Comparison of ENCODE assay signal across 16 mouse cellular contexts in the genomic region with DNA sequence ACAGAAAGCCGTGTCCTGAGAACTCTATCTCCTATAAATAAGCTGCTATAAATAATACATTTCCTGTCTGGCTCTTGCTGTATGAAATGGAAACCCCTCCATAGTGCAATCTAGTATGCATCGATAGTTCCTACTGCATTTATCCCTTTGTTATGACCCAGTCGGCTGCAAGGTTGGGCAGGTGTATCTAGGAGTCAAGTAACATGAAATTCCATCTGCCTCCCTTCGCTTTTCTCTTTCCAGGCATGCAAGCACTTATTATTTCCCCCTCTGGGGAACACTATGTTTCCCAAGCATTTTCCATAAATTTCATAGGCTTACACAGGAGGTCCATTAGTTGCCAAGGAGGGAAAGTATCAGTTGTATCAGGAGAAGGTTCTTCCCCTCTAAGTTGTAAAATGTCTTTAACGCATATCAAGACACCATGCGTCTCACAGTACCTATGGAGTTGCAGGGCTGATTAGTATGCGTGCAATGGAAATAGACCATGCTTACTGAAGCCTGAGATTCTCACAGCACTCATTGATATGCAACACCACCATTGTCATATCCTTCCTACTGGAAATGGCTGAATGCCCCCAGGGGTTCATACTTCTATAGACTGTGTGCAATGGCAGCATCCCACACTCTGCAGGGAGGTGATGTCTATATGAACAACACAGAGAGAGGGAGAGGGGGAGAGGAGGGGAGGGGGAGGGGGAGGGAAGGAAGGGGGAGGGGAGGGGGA. TPM values are rescaled to one million over a fixed set of nuclear protein-coding genes. Genes with fewer than 3 reads are reported as not detected.
DNase-seq lines count a peak whose midpoint lies in the region; ATAC-seq and TF ChIP-seq lines count a peak whose summit lies in the region.
"Had no signal": no experiment of that assay in that cellular context is flagged by ENCODE, and none has a peak within 500 bp of the region (broad histone marks: within the 10 kb centered on the region; RNA-seq: fewer than 3 reads in every experiment).

No protein-coding gene starts in this region.

- peaks cover 6% of the 10 kb centered on the region for H3K4me1 ChIP-seq in hindbrain, embryonic 10.5 days (replicated peaks)
- H3K4me1 ChIP-seq in hindbrain, postnatal 0 days (ENCODE audit: insufficient read depth, low read length): no peaks in the 10 kb centered on the region
- no peaks in the 10 kb centered on the region for H3K4me1 ChIP-seq in hindbrain, embryonic 11.5 days (replicated peaks; ENCODE audit: control insufficient read depth, insufficient read depth, low read length)
- H3K4me1 ChIP-seq in midbrain, embryonic 14.5 days (ENCODE audit: control insufficient read depth, insufficient read depth, low read length): no peaks in the 10 kb centered on the region
- H3K4me1 ChIP-seq: stomach, embryonic 15.5 days had no signal

- H3K4me3 ChIP-seq in hindbrain, embryonic 10.5 days: no peak overlapping the region
- no peak overlapping the region for H3K4me3 ChIP-seq in hindbrain, postnatal 0 days (ENCODE audit: low read length)
- no peak overlapping the region for H3K4me3 ChIP-seq in hindbrain, embryonic 11.5 days (ENCODE audit: low read depth, low read length)
- no peak overlapping the region for H3K4me3 ChIP-seq in midbrain, embryonic 14.5 days (replicated peaks; ENCODE audit: low read depth, low read length)
- H3K4me3 ChIP-seq: stomach, embryonic 15.5 days had no signal

- no peak overlapping the region for H3K4me2 ChIP-seq in hindbrain, postnatal 0 days (ENCODE audit: low read depth, low read length)
- H3K4me2 ChIP-seq in hindbrain, embryonic 11.5 days (replicated peaks; ENCODE audit: low read depth, low read length): no peak overlapping the region
- no peak overlapping the region for H3K4me2 ChIP-seq in midbrain, embryonic 14.5 days (ENCODE audit: low read length)
- H3K4me2 ChIP-seq: stomach, embryonic 15.5 days had no signal

- no peaks in the 10 kb centered on the region for H3K27me3 ChIP-seq in hindbrain, embryonic 10.5 days (ENCODE audit: insufficient read depth, poor library complexity, severe bottlenecking)
- no peaks in the 10 kb centered on the region for H3K27me3 ChIP-seq in hindbrain, postnatal 0 days (ENCODE audit: insufficient read depth, low read length)
- H3K27me3 ChIP-seq in hindbrain, embryonic 11.5 days (ENCODE audit: control insufficient read depth, insufficient read depth, low read length): no peaks in the 10 kb centered on the region
- no peaks in the 10 kb centered on the region for H3K27me3 ChIP-seq in midbrain, embryonic 14.5 days (ENCODE audit: control insufficient read depth, insufficient read depth, low read length)
- H3K27me3 ChIP-seq: stomach, embryonic 15.5 days had no signal

- peak; percentile 12 for DNase-seq in hindbrain, embryonic 10.5 days (ENCODE audit: low spot score)
- DNase-seq in hindbrain, postnatal 0 days (ENCODE audit: low spot score): no peak
- DNase-seq in ES-CJ7 (ENCODE audit: low read depth, low spot score) (peak; percentile 7), MN1 (ENCODE audit: low spot score) (no peak)
- peak; percentile 19 for DNase-seq in hindbrain, embryonic 11.5 days (ENCODE audit: low spot score)
- peak; percentile 45 for DNase-seq in midbrain, embryonic 14.5 days
- no peak for DNase-seq in right cerebral cortex, adult 18-20 months
- DNase-seq in gastrocnemius, postnatal 25 days: no peak
- DNase-seq: cerebellum, adult 2 months; heart, postnatal 10 days; lung, postnatal 36 days; thymus, postnatal 4 days had no signal

- no peaks in the 10 kb centered on the region for H3K9me3 ChIP-seq in hindbrain, embryonic 10.5 days
- no peaks in the 10 kb centered on the region for H3K9me3 ChIP-seq in hindbrain, postnatal 0 days (ENCODE audit: low read length)
- no peaks in the 10 kb centered on the region for H3K9me3 ChIP-seq in hindbrain, embryonic 11.5 days (ENCODE audit: control insufficient read depth, low read length)
- H3K9me3 ChIP-seq in midbrain, embryonic 14.5 days (ENCODE audit: control insufficient read depth, low read length): no peaks in the 10 kb centered on the region
- H3K9me3 ChIP-seq: stomach, embryonic 15.5 days had no signal

- H3K9ac ChIP-seq in hindbrain, postnatal 0 days (replicated peaks; ENCODE audit: low read length): no peak overlapping the region
- H3K9ac ChIP-seq in hindbrain, embryonic 11.5 days (ENCODE audit: low read depth, low read length): no peak overlapping the region
- H3K9ac ChIP-seq in midbrain, embryonic 14.5 days (replicated peaks; ENCODE audit: low read length): no peak overlapping the region
- H3K9ac ChIP-seq: liver, embryonic 14.5 days; stomach, embryonic 15.5 days had no signal

- no peaks in the 10 kb centered on the region for H3K36me3 ChIP-seq in hindbrain, embryonic 10.5 days
- H3K36me3 ChIP-seq in hindbrain, postnatal 0 days (ENCODE audit: insufficient read depth, low read length): no peaks in the 10 kb centered on the region
- H3K36me3 ChIP-seq in hindbrain, embryonic 11.5 days (ENCODE audit: control insufficient read depth, insufficient read depth, low read length): no peaks in the 10 kb centered on the region
- H3K36me3 ChIP-seq in midbrain, embryonic 14.5 days (ENCODE audit: control insufficient read depth, insufficient read depth, low read length): no peaks in the 10 kb centered on the region
- H3K36me3 ChIP-seq: stomach, embryonic 15.5 days had no signal

- 75% methylated on average over 7 of the region's 7 CpGs for WGBS in hindbrain, embryonic 10.5 days
- WGBS in hindbrain, postnatal 0 days: 54% methylated on average over 7 of the region's 7 CpGs
- 70% methylated on average over 7 of the region's 7 CpGs for WGBS in hindbrain, embryonic 11.5 days
- WGBS in midbrain, embryonic 14.5 days: 65% methylated on average over 7 of the region's 7 CpGs

- ATAC-seq in hindbrain, postnatal 0 days: no peak
- peak; percentile 96 for ATAC-seq in hindbrain, embryonic 11.5 days (ENCODE audit: low FRiP score)
- peak; percentile 63 for ATAC-seq in midbrain, embryonic 14.5 days (ENCODE audit: low FRiP score, low TSS enrichment)
- ATAC-seq: intestine, postnatal 0 days had no signal

- TF ChIP-seq CTCF in hindbrain, postnatal 0 days (IDR thresholded peaks at IDR 0.05; ENCODE audit: low read depth): no peak

- no peak overlapping the region for H3K27ac ChIP-seq in hindbrain, embryonic 10.5 days
- H3K27ac ChIP-seq in hindbrain, postnatal 0 days: no peak overlapping the region
- no peak overlapping the region for H3K27ac ChIP-seq in hindbrain, embryonic 11.5 days (ENCODE audit: low read depth, low read length)
- H3K27ac ChIP-seq in midbrain, embryonic 14.5 days (replicated peaks; ENCODE audit: low read depth, low read length): no peak overlapping the region
- H3K27ac ChIP-seq: liver, embryonic 14.5 days; stomach, embryonic 15.5 days had no signal

RNA-seq across cellular contexts. Expression of a gene that starts 26.9 kb away (rescaled TPM):
- not detected in 2 replicates for polyA plus RNA-seq in hindbrain, embryonic 10.5 days (2016; fragmentation: Nextera tagmentation; extraction: Ambion mirVana)
- total RNA-seq in hindbrain, postnatal 0 days (2014; rRNA removed): not detected in 2 replicates
- not detected in 2 replicates for polyA plus RNA-seq in hindbrain, postnatal 0 days (2015; fragmentation: Nextera tagmentation; extraction: Ambion mirVana)
- polyA plus RNA-seq in hindbrain, embryonic 11.5 days (2014; fragmentation: Nextera tagmentation; extraction: Ambion mirVana): 0.10 TPM in 1 of 2 replicates, not detected in the other
- not detected in 2 replicates for polyA plus RNA-seq in midbrain, embryonic 14.5 days (2014; fragmentation: Nextera tagmentation; extraction: Ambion mirVana)
- not detected for total RNA-seq in gastrocnemius, postnatal 25 days (2021)
- total RNA-seq: heart, postnatal 10 days; layer of hippocampus, adult 18-20 months had no signal
- polyA plus RNA-seq: cerebellum, adult 2 months; intestine, postnatal 0 days; liver, embryonic 14.5 days; stomach, embryonic 15.5 days had no signal

Comparison
In these comparisons a context has a peak if more than half of its experiments do, and no peak if none do; other contexts are left out.
1. DNase-seq: peak in hindbrain, embryonic 10.5 days (single experiment), ES-CJ7 (single experiment), hindbrain, embryonic 11.5 days (single experiment) and midbrain, embryonic 14.5 days (single experiment); none in hindbrain, postnatal 0 days (single experiment), right cerebral cortex, adult 18-20 months (single experiment), MN1 (single experiment) and gastrocnemius, postnatal 25 days (single experiment).